ENCODE assay signal across 21 mouse cellular contexts in genomic region chr6:113849819-113850218, GRCm38 (mm10).
DNase-seq lines count a peak whose midpoint lies in the region; ATAC-seq lines count a peak whose summit lies in the region.
"Had no signal": no experiment of that assay in that cellular context is flagged by ENCODE, and none has a peak within 500 bp of the region (broad histone marks: within the 10 kb centered on the region; RNA-seq: fewer than 3 reads in every experiment).

No protein-coding gene starts in this region.

- DNase-seq in left cerebral cortex, postnatal 14 days (ENCODE audit: low spot score in 2 of 2): peak; percentile 51 to 54
- no peak for DNase-seq in left cerebral cortex, adult 18-20 months (ENCODE audit: low spot score in 2 of 2)
- no peak for DNase-seq in lung, postnatal 36 days
- no peak for DNase-seq in hindbrain, embryonic 14.5 days (ENCODE audit: low spot score)
- DNase-seq: adrenal gland, postnatal 10 days; cerebellum, postnatal 14 days; heart, adult 11 months; kidney, adult 8-10 months; kidney, postnatal 25 days; midbrain, embryonic 14.5 days; thymus, postnatal 36 days had no signal

- no peak for ATAC-seq in forebrain, embryonic 16.5 days
- no peak for ATAC-seq in forebrain, embryonic 12.5 days (ENCODE audit: low FRiP score)
- peak; percentile 78 for ATAC-seq in granulocyte monocyte progenitor cell, adult 5-6 weeks (replicated peaks; ENCODE audit: poor library complexity, severe bottlenecking)
- no peak for ATAC-seq in hindbrain, embryonic 14.5 days (ENCODE audit: low FRiP score)

- H3K36me3 ChIP-seq in forebrain, embryonic 16.5 days (ENCODE audit: control insufficient read depth, insufficient read depth): no peaks in the 10 kb centered on the region
- H3K36me3 ChIP-seq in forebrain, embryonic 12.5 days (replicated peaks): no peaks in the 10 kb centered on the region
- H3K36me3 ChIP-seq in hindbrain, embryonic 14.5 days (replicated peaks; ENCODE audit: control insufficient read depth, insufficient read depth): no peaks in the 10 kb centered on the region
- H3K36me3 ChIP-seq: forebrain, embryonic 10.5 days; heart, embryonic 13.5 days; hindbrain, embryonic 13.5 days; limb, embryonic 15.5 days; liver, embryonic 15.5 days; neural tube, embryonic 13.5 days had no signal

- no peaks in the 10 kb centered on the region for H3K27me3 ChIP-seq in forebrain, embryonic 16.5 days (replicated peaks; ENCODE audit: control insufficient read depth, insufficient read depth, low read length)
- H3K27me3 ChIP-seq in forebrain, embryonic 12.5 days: no peaks in the 10 kb centered on the region
- H3K27me3 ChIP-seq in hindbrain, embryonic 14.5 days (ENCODE audit: control insufficient read depth, insufficient read depth, low read length): no peaks in the 10 kb centered on the region
- H3K27me3 ChIP-seq: hindbrain, embryonic 13.5 days; limb, embryonic 15.5 days; liver, embryonic 15.5 days; megakaryocyte, embryonic 14.5 days; neural tube, embryonic 13.5 days had no signal

- no peak overlapping the region for H3K4me2 ChIP-seq in forebrain, embryonic 16.5 days (ENCODE audit: low read length)
- H3K4me2 ChIP-seq in forebrain, embryonic 12.5 days: no peak overlapping the region
- H3K4me2 ChIP-seq in hindbrain, embryonic 14.5 days (replicated peaks): no peak overlapping the region
- H3K4me2 ChIP-seq: heart, embryonic 13.5 days; hindbrain, embryonic 13.5 days; limb, embryonic 15.5 days; liver, embryonic 15.5 days; neural tube, embryonic 13.5 days had no signal

- 0 out of 2 replicates have a peak overlapping the region, but pooled peaks have one; percentile 8 for H3K27ac ChIP-seq in forebrain, embryonic 16.5 days (ENCODE audit: low read length)
- H3K27ac ChIP-seq in forebrain, embryonic 12.5 days: no peak overlapping the region
- H3K27ac ChIP-seq in hindbrain, embryonic 14.5 days: no peak overlapping the region
- H3K27ac ChIP-seq: forebrain, embryonic 10.5 days; heart, embryonic 13.5 days; hindbrain, embryonic 13.5 days; limb, embryonic 15.5 days; liver, embryonic 15.5 days; neural tube, embryonic 13.5 days had no signal

- intact Hi-C loops in left cerebral cortex, postnatal 14 days (cut with DNase I): no loop called here

- H3K4me1 ChIP-seq in forebrain, embryonic 16.5 days (replicated peaks; ENCODE audit: control insufficient read depth, insufficient read depth, low read length): peaks cover 11% of the 10 kb centered on the region
- H3K4me1 ChIP-seq in forebrain, embryonic 12.5 days: no peaks in the 10 kb centered on the region
- no peaks in the 10 kb centered on the region for H3K4me1 ChIP-seq in hindbrain, embryonic 14.5 days (replicated peaks; ENCODE audit: control insufficient read depth, insufficient read depth, low read length)
- H3K4me1 ChIP-seq: forebrain, embryonic 10.5 days; heart, embryonic 13.5 days; limb, embryonic 15.5 days; liver, embryonic 15.5 days; megakaryocyte, embryonic 14.5 days had no signal

- H3K4me3 ChIP-seq in forebrain, embryonic 16.5 days (replicated peaks; ENCODE audit: low read length): no peak overlapping the region
- H3K4me3 ChIP-seq in forebrain, embryonic 12.5 days (replicated peaks): no peak overlapping the region
- H3K4me3 ChIP-seq in hindbrain, embryonic 14.5 days (replicated peaks; ENCODE audit: low read length): no peak overlapping the region
- H3K4me3 ChIP-seq: forebrain, embryonic 10.5 days; heart, embryonic 13.5 days; hindbrain, embryonic 13.5 days; limb, embryonic 15.5 days; liver, embryonic 15.5 days; megakaryocyte, embryonic 14.5 days; neural tube, embryonic 13.5 days had no signal

- no peaks in the 10 kb centered on the region for H3K9me3 ChIP-seq in forebrain, embryonic 16.5 days (ENCODE audit: control insufficient read depth, low read length)
- H3K9me3 ChIP-seq in forebrain, embryonic 12.5 days: no peaks in the 10 kb centered on the region
- no peaks in the 10 kb centered on the region for H3K9me3 ChIP-seq in hindbrain, embryonic 14.5 days (ENCODE audit: control insufficient read depth, low read length)
- H3K9me3 ChIP-seq: forebrain, embryonic 10.5 days; heart, embryonic 13.5 days; hindbrain, embryonic 13.5 days; limb, embryonic 15.5 days; liver, embryonic 15.5 days; megakaryocyte, embryonic 14.5 days; neural tube, embryonic 13.5 days had no signal

- H3K9ac ChIP-seq in forebrain, embryonic 16.5 days (replicated peaks; ENCODE audit: low read depth, low read length): no peak overlapping the region
- H3K9ac ChIP-seq in forebrain, embryonic 12.5 days: no peak overlapping the region
- no peak overlapping the region for H3K9ac ChIP-seq in hindbrain, embryonic 14.5 days
- H3K9ac ChIP-seq: heart, embryonic 13.5 days; hindbrain, embryonic 13.5 days; limb, embryonic 15.5 days; liver, embryonic 15.5 days; neural tube, embryonic 13.5 days had no signal

- WGBS in forebrain, embryonic 16.5 days: 87% methylated on average over 3 of the region's 3 CpGs
- 91% methylated on average over 3 of the region's 3 CpGs for WGBS in forebrain, embryonic 12.5 days
- WGBS in hindbrain, embryonic 14.5 days: 93% methylated on average over 3 of the region's 3 CpGs

Comparison
In these comparisons a context has a peak if more than half of its experiments do, and no peak if none do; other contexts are left out.
1. DNase-seq: peak in left cerebral cortex, postnatal 14 days (2 of 2); none in left cerebral cortex, adult 18-20 months (0 of 2), lung, postnatal 36 days (single experiment) and hindbrain, embryonic 14.5 days (single experiment).